Mouse (Mus musculus): Measurements from ENCODE around the gene Unc93a2. TPM values are rescaled to one million over a fixed set of nuclear protein-coding genes. Genes with fewer than 3 reads are reported as not detected.
"Not testable (repeated sequence)": the region's sequence is repeated elsewhere in the genome, so short reads cannot be mapped to it uniquely, and the experiment has no call there.

The Unc93a2 gene
- total and polyA plus RNA-seq, 3 experiments, result 0.08 to 0.10 TPM; not detected in 1

GRCm38 (mm10) chr17:7348765-7349164, 36.5 kb downstream of the Unc93a2 start:
- H3K4me1 ChIP-seq (ENCODE audit: control insufficient read depth, insufficient read depth, low read length); H3K9ac ChIP-seq (ENCODE audit: low read depth, low read length); DNase-seq; H3K36me3 ChIP-seq (ENCODE audit: control insufficient read depth, insufficient read depth, low read length); H3K79me2 ChIP-seq (replicated peaks; ENCODE audit: control insufficient read depth, insufficient read depth, low read length); H3K27me3 ChIP-seq (ENCODE audit: control insufficient read depth, insufficient read depth, low read length); H3K4me3 ChIP-seq; intact Hi-C loops (cut with DNase I); H3K27ac ChIP-seq: not testable (repeated sequence)
- WGBS, result 38% methylated on average over 2 of the region's 3 CpGs

DNA sequence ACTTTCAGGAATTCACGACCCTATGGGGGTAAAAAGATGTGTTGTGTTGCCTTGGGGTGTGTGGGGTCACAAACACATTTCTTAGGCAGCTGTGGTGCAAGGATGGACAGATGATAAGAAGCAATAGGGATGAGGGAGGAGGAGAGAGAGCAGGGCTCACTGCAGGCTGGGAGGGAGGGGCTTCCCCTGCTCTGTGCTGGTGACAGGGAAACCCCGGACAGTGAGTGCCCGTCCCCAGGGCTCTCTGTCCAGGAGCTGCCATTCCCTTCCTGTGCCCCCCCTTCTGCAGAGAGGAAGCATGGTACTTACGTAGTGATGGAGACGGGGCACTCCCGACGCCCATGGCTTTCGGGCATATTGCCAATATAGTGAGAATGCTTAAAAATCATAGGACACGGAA, 47.9 kb downstream of the Unc93a2 start:
- H3K4me3 ChIP-seq; DNase-seq; intact Hi-C loops (cut with DNase I); H3K4me1 ChIP-seq (ENCODE audit: control insufficient read depth, insufficient read depth, low read length); H3K27ac ChIP-seq; H3K9ac ChIP-seq (ENCODE audit: low read depth, low read length); H3K27me3 ChIP-seq (ENCODE audit: control insufficient read depth, insufficient read depth, low read length); H3K79me2 ChIP-seq (replicated peaks; ENCODE audit: control insufficient read depth, insufficient read depth, low read length); H3K36me3 ChIP-seq (ENCODE audit: control insufficient read depth, insufficient read depth, low read length): not testable (repeated sequence)
- WGBS, result 26% methylated on average over 7 of the region's 9 CpGs

DNA sequence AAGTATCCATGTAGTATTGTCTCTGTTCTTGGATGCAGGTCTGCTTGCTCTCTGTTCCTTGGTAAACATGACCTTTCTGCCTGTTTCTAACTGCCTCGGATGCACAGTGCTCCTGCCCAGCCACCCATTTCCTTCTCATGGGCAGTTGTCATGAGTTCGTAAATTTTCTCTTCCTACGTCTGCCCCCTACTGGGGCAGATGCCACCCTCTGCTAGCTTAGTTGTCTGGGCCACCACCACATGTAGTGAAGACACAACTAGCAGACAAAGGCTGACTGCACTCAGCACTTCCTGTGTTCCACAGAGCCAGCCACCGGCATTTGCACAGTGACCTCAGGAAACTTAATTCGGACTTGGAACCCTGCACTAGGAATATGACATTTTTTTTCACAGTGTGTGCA, 52.5 kb downstream of the Unc93a2 start:
- DNase-seq; intact Hi-C loops (cut with DNase I); H3K36me3 ChIP-seq (ENCODE audit: control insufficient read depth, insufficient read depth, low read length); H3K27me3 ChIP-seq (ENCODE audit: control insufficient read depth, insufficient read depth, low read length); H3K79me2 ChIP-seq (replicated peaks; ENCODE audit: control insufficient read depth, insufficient read depth, low read length); H3K27ac ChIP-seq; H3K4me3 ChIP-seq; H3K9ac ChIP-seq (ENCODE audit: low read depth, low read length); H3K4me1 ChIP-seq (ENCODE audit: control insufficient read depth, insufficient read depth, low read length): not testable (repeated sequence)
- 54% methylated on average over 4 of the region's 5 CpGs for WGBS

GRCm38 (mm10) chr17:7326415-7326814, 58.8 kb downstream of the Unc93a2 start:
- H3K4me1 ChIP-seq (ENCODE audit: control insufficient read depth, insufficient read depth, low read length); H3K36me3 ChIP-seq (ENCODE audit: control insufficient read depth, insufficient read depth, low read length); H3K4me3 ChIP-seq; H3K9ac ChIP-seq (ENCODE audit: low read depth, low read length); intact Hi-C loops (cut with DNase I); H3K79me2 ChIP-seq (replicated peaks; ENCODE audit: control insufficient read depth, insufficient read depth, low read length); DNase-seq; H3K27ac ChIP-seq; H3K27me3 ChIP-seq (ENCODE audit: control insufficient read depth, insufficient read depth, low read length): not testable (repeated sequence)
- WGBS, result 55% methylated on average over 8 of the region's 8 CpGs

GRCm38 (mm10) chr17:7324346-7324745, 60.9 kb downstream of the Unc93a2 start, which contains the start of gene Tcp10a:
Gene Tcp10a (plus strand): TSS chr17:7324646.
- DNase-seq; H3K27ac ChIP-seq; intact Hi-C loops (cut with DNase I); H3K79me2 ChIP-seq (replicated peaks; ENCODE audit: control insufficient read depth, insufficient read depth, low read length); H3K36me3 ChIP-seq (ENCODE audit: control insufficient read depth, insufficient read depth, low read length); H3K27me3 ChIP-seq (ENCODE audit: control insufficient read depth, insufficient read depth, low read length); H3K9ac ChIP-seq (ENCODE audit: low read depth, low read length); H3K4me3 ChIP-seq; H3K4me1 ChIP-seq (ENCODE audit: control insufficient read depth, insufficient read depth, low read length): not testable (repeated sequence)
- 93% methylated on average over 5 of the region's 5 CpGs for WGBS

GRCm38 (mm10) chr17:7319789-7320188, 65.5 kb downstream of the Unc93a2 start:
- H3K9ac ChIP-seq (ENCODE audit: low read depth, low read length); H3K4me1 ChIP-seq (ENCODE audit: control insufficient read depth, insufficient read depth, low read length); H3K79me2 ChIP-seq (replicated peaks; ENCODE audit: control insufficient read depth, insufficient read depth, low read length); H3K27me3 ChIP-seq (ENCODE audit: control insufficient read depth, insufficient read depth, low read length); H3K4me3 ChIP-seq; intact Hi-C loops (cut with DNase I); DNase-seq; H3K27ac ChIP-seq; H3K36me3 ChIP-seq (ENCODE audit: control insufficient read depth, insufficient read depth, low read length): not testable (repeated sequence)
- 75% methylated on average over 6 of the region's 6 CpGs for WGBS

DNA sequence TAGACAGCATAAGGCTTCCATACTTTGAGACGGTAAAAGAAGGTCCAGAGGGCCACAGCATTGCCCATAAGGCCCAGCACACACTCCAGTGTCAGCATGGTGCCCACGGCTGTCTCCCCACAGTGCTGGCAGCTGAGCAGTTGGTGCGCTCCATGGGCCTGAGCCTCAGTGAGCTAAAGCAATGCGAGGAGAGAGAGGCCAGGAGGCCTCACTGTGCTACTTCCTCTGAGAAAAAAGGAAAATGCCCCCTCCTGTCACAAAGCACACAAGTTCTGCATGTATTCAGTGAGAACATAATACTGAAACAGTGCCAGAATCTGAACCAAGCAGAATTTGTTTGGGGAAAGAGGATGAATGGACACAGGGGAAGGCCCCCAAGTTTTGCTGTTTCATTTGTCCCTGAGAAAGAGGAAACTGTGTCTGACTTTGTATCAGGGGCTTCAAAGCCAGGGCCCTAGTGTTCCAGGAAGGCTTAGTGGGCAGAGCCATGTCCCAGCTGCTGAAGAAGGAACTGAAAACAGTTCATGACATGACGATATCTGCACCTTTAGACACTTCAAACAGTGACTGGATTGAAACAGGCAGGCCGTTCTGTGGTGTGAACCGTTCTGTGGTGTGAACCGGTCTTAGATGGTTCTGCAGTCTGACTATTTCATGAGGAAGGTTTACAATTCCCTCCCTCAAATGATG, 69.4 kb downstream of the Unc93a2 start:
- 60% methylated on average over 7 of the region's 8 CpGs for WGBS
- H3K79me2 ChIP-seq (replicated peaks; ENCODE audit: control insufficient read depth, insufficient read depth, low read length); H3K9ac ChIP-seq (ENCODE audit: low read depth, low read length); H3K27ac ChIP-seq; intact Hi-C loops (cut with DNase I); H3K36me3 ChIP-seq (ENCODE audit: control insufficient read depth, insufficient read depth, low read length); H3K27me3 ChIP-seq (ENCODE audit: control insufficient read depth, insufficient read depth, low read length); DNase-seq; H3K4me1 ChIP-seq (ENCODE audit: control insufficient read depth, insufficient read depth, low read length); H3K4me3 ChIP-seq: not testable (repeated sequence)

Other genes with a start within 250 kb of the Unc93a2 start
- gene Rps6ka2, start 215.3 kb downstream of the Unc93a2 start, total RNA-seq (2021), result 10 to 100 TPM; 33.6 to 33.7 TPM
- 26.4 and 45.6 TPM in 2 replicates for gene Rps6ka2, start 215.3 kb downstream of the Unc93a2 start, polyA plus RNA-seq (2012; rRNA removed)
- not detected for gene Tcp10a, start 60.8 kb downstream of the Unc93a2 start, total RNA-seq (2021)
- 0.18 and 0.41 TPM in 2 replicates for gene Tcp10a, start 60.8 kb downstream of the Unc93a2 start, polyA plus RNA-seq (2012; rRNA removed)
- not detected for gene Ttll2, start 32.8 kb downstream of the Unc93a2 start, total RNA-seq (2021)
- 0.08 and 0.09 TPM in 2 replicates for gene Ttll2, start 32.8 kb downstream of the Unc93a2 start, polyA plus RNA-seq (2012; rRNA removed)
- not detected for gene Gm49630, start 13.5 kb downstream of the Unc93a2 start, total RNA-seq (2021)
- not detected in 2 replicates for gene Gm49630, start 13.5 kb downstream of the Unc93a2 start, polyA plus RNA-seq (2012; rRNA removed)

All from heart, adult 2 months (tissue).